Comparison of ENCODE assay signal across 8 mouse cellular contexts in genomic region chr15:79928316-79928715, GRCm38 (mm10). TPM values are rescaled to one million over a fixed set of nuclear protein-coding genes. Genes with fewer than 3 reads are reported as not detected.
DNase-seq lines count a peak whose midpoint lies in the region; ATAC-seq and TF ChIP-seq lines count a peak whose summit lies in the region.

No protein-coding gene starts in this region.

- 0 out of 2 replicates have a peak, but pooled peaks cover 2% of the 10 kb centered on the region for H3K27me3 ChIP-seq in kidney, postnatal 0 days (ENCODE audit: insufficient read depth, low read length)
- H3K27me3 ChIP-seq in embryonic facial prominence, embryonic 11.5 days (ENCODE audit: control insufficient read depth, insufficient read depth, low read length) = peaks cover 16% of the 10 kb centered on the region
- no peaks in the 10 kb centered on the region for H3K27me3 ChIP-seq in hindbrain, embryonic 16.5 days (replicated peaks; ENCODE audit: control insufficient read depth, insufficient read depth, low read length)
- H3K27me3 ChIP-seq in midbrain, embryonic 16.5 days (ENCODE audit: control insufficient read depth, insufficient read depth, low read depth, low read length) = peaks cover 4% of the 10 kb centered on the region

- H3K4me2 ChIP-seq in kidney, postnatal 0 days (ENCODE audit: low read length) = peak overlapping the region; percentile 70
- peak overlapping the region; percentile 84 for H3K4me2 ChIP-seq in embryonic facial prominence, embryonic 11.5 days (ENCODE audit: low read depth, low read length)
- H3K4me2 ChIP-seq in hindbrain, embryonic 16.5 days (ENCODE audit: low read length) = peak overlapping the region; percentile 65
- peak overlapping the region; percentile 87 for H3K4me2 ChIP-seq in midbrain, embryonic 16.5 days (ENCODE audit: low read length)

- TF ChIP-seq CTCF in kidney, postnatal 0 days (IDR thresholded peaks at IDR 0.05; ENCODE audit: low read depth) = no peak

- no peaks in the 10 kb centered on the region for H3K9me3 ChIP-seq in kidney, postnatal 0 days (replicated peaks; ENCODE audit: low read length)
- H3K9me3 ChIP-seq in embryonic facial prominence, embryonic 11.5 days (replicated peaks; ENCODE audit: control insufficient read depth, low read length) = no peaks in the 10 kb centered on the region
- H3K9me3 ChIP-seq in hindbrain, embryonic 16.5 days (ENCODE audit: control insufficient read depth, low read length) = no peaks in the 10 kb centered on the region
- H3K9me3 ChIP-seq in midbrain, embryonic 16.5 days (replicated peaks; ENCODE audit: control insufficient read depth, low read length, poor library complexity, severe bottlenecking) = no peaks in the 10 kb centered on the region

- intact Hi-C loops in left cerebral cortex, postnatal 10 days (cut with DNase I) = no loop called here

- DNase-seq in kidney, postnatal 0 days (ENCODE audit: low spot score) = no peak
- no peak for DNase-seq in kidney, postnatal 36 days
- DNase-seq in embryonic facial prominence, embryonic 11.5 days (ENCODE audit: low spot score) = no peak
- no peak for DNase-seq in left cerebral cortex, postnatal 10 days (ENCODE audit: extremely low spot score in 1 of 2, low spot score in 2 of 2)
- DNase-seq in right cerebral cortex, postnatal 10 days (ENCODE audit: low spot score in 2 of 2) = no peak
- DNase-seq in ovary, postnatal 10 days (ENCODE audit: low spot score) = no peak

- no peaks in the 10 kb centered on the region for H3K36me3 ChIP-seq in kidney, postnatal 0 days (ENCODE audit: insufficient read depth, low read length)
- no peaks in the 10 kb centered on the region for H3K36me3 ChIP-seq in embryonic facial prominence, embryonic 11.5 days (replicated peaks; ENCODE audit: control insufficient read depth, insufficient read depth, low read depth, low read length)
- no peaks in the 10 kb centered on the region for H3K36me3 ChIP-seq in hindbrain, embryonic 16.5 days (ENCODE audit: control insufficient read depth, insufficient read depth, low read length)
- no peaks in the 10 kb centered on the region for H3K36me3 ChIP-seq in midbrain, embryonic 16.5 days (ENCODE audit: control insufficient read depth, insufficient read depth, low read length)

- H3K27ac ChIP-seq in kidney, postnatal 0 days = peak overlapping the region; percentile 88
- 0 out of 2 replicates have a peak overlapping the region, but pooled peaks have one; percentile 22 for H3K27ac ChIP-seq in embryonic facial prominence, embryonic 11.5 days (replicated peaks; ENCODE audit: low read depth, low read length)
- H3K27ac ChIP-seq in hindbrain, embryonic 16.5 days (ENCODE audit: low read depth, low read length) = no peak overlapping the region
- no peak overlapping the region for H3K27ac ChIP-seq in midbrain, embryonic 16.5 days (ENCODE audit: low read length)

- H3K4me1 ChIP-seq in kidney, postnatal 0 days (replicated peaks; ENCODE audit: insufficient read depth, low read length) = peaks cover 14% of the 10 kb centered on the region; the same call in 1 of the 2 replicates
- H3K4me1 ChIP-seq in embryonic facial prominence, embryonic 11.5 days (ENCODE audit: control insufficient read depth, insufficient read depth, low read length) = peaks cover 6% of the 10 kb centered on the region; the same call in 1 of the 2 replicates
- H3K4me1 ChIP-seq in hindbrain, embryonic 16.5 days (ENCODE audit: control insufficient read depth, insufficient read depth, low read depth, low read length) = peaks cover 8% of the 10 kb centered on the region
- peaks cover 16% of the 10 kb centered on the region for H3K4me1 ChIP-seq in midbrain, embryonic 16.5 days (ENCODE audit: control insufficient read depth, insufficient read depth, low read length)

- no peak overlapping the region for H3K4me3 ChIP-seq in kidney, postnatal 0 days (replicated peaks; ENCODE audit: low read depth, low read length)
- H3K4me3 ChIP-seq in embryonic facial prominence, embryonic 11.5 days (ENCODE audit: low read depth, low read length) = no peak overlapping the region
- H3K4me3 ChIP-seq in hindbrain, embryonic 16.5 days (ENCODE audit: low read length) = no peak overlapping the region
- peak overlapping the region; percentile 64; the same call in 1 of the 2 replicates for H3K4me3 ChIP-seq in midbrain, embryonic 16.5 days (ENCODE audit: low read depth, low read length)

- ATAC-seq in kidney, postnatal 0 days (replicated peaks; ENCODE audit: low FRiP score, low read depth) = no peak
- no peak for ATAC-seq in embryonic facial prominence, embryonic 11.5 days (replicated peaks; ENCODE audit: insufficient number of reproducible peaks, low FRiP score, low TSS enrichment, low read depth)
- ATAC-seq in hindbrain, embryonic 16.5 days = no peak
- ATAC-seq in midbrain, embryonic 16.5 days = no peak

- peak overlapping the region; percentile 68 for H3K9ac ChIP-seq in kidney, postnatal 0 days (ENCODE audit: low read depth, low read length)
- H3K9ac ChIP-seq in embryonic facial prominence, embryonic 11.5 days (replicated peaks; ENCODE audit: low read length) = no peak overlapping the region
- H3K9ac ChIP-seq in hindbrain, embryonic 16.5 days (ENCODE audit: low read depth, low read length) = no peak overlapping the region; the same call in 1 of the 2 replicates
- peak overlapping the region; percentile 66; the same call in 1 of the 2 replicates for H3K9ac ChIP-seq in midbrain, embryonic 16.5 days (ENCODE audit: low read depth, low read length)

- 89% methylated on average over 3 of the region's 3 CpGs for WGBS in kidney, postnatal 0 days
- WGBS in embryonic facial prominence, embryonic 11.5 days = 83% methylated on average over 3 of the region's 3 CpGs
- whole genome bisulfite sequencing in hindbrain, embryonic 16.5 days = 90% methylated on average over 3 of the region's 3 CpGs
- 90% methylated on average over 3 of the region's 3 CpGs for whole genome bisulfite sequencing in midbrain, embryonic 16.5 days

RNA-seq across cellular contexts. Expression of gene Apobec3, which starts 36.9 kb away (rescaled TPM):
- 26.1 and 26.4 TPM in 2 replicates for polyA plus RNA-seq in kidney, postnatal 0 days (2015; fragmentation: Nextera tagmentation; extraction: Ambion mirVana)
- polyA plus RNA-seq in embryonic facial prominence, embryonic 11.5 days (2014; fragmentation: Nextera tagmentation; extraction: Ambion mirVana) = 7.6 and 7.9 TPM in 2 replicates
- polyA plus RNA-seq in hindbrain, embryonic 16.5 days (2015; fragmentation: Nextera tagmentation; extraction: Ambion mirVana) = 4.5 and 5.1 TPM in 2 replicates
- 3.8 and 4.2 TPM in 2 replicates for polyA plus RNA-seq in midbrain, embryonic 16.5 days (2015; fragmentation: Nextera tagmentation; extraction: Ambion mirVana)
- 1 to 10 TPM; 4.4 to 4.7 TPM for total RNA-seq in left cerebral cortex, postnatal 10 days (2021)

RNA-seq across cellular contexts. Expression of gene Cbx7, which starts 42.6 kb away (rescaled TPM):
- 4.5 and 4.6 TPM in 2 replicates for polyA plus RNA-seq in kidney, postnatal 0 days (2015; fragmentation: Nextera tagmentation; extraction: Ambion mirVana)
- 0.75 and 1.3 TPM in 2 replicates for polyA plus RNA-seq in embryonic facial prominence, embryonic 11.5 days (2014; fragmentation: Nextera tagmentation; extraction: Ambion mirVana)
- 4.7 and 5.2 TPM in 2 replicates for polyA plus RNA-seq in hindbrain, embryonic 16.5 days (2015; fragmentation: Nextera tagmentation; extraction: Ambion mirVana)
- 4.8 and 5.0 TPM in 2 replicates for polyA plus RNA-seq in midbrain, embryonic 16.5 days (2015; fragmentation: Nextera tagmentation; extraction: Ambion mirVana)
- total RNA-seq in left cerebral cortex, postnatal 10 days (2021) = 1 to 10 TPM; 5.6 to 7.1 TPM

Comparison
In these comparisons a context has a peak if more than half of its experiments do, and no peak if none do; other contexts are left out.
1. H3K27ac ChIP-seq: peak in kidney, postnatal 0 days (single experiment) and embryonic facial prominence, embryonic 11.5 days (single experiment); none in hindbrain, embryonic 16.5 days (single experiment) and midbrain, embryonic 16.5 days (single experiment).
2. H3K9ac ChIP-seq: peak in kidney, postnatal 0 days (single experiment) and midbrain, embryonic 16.5 days (single experiment); none in embryonic facial prominence, embryonic 11.5 days (single experiment) and hindbrain, embryonic 16.5 days (single experiment).
3. Peak in every context shown above with its lines, with median percentiles within 50 percentile points of each other: H3K4me2 ChIP-seq.